Mouse (Mus musculus) ES-Bruce4 (cell line): ENCODE results near the gene Nkiras1. TPM values are rescaled to one million over a fixed set of nuclear protein-coding genes. Genes with fewer than 3 reads are reported as not detected.
"Not testable (repeated sequence)": the region's sequence is repeated elsewhere in the genome, so short reads cannot be mapped to it uniquely, and the experiment has no call there.

Experiments
- H3K27ac ChIP-seq: 2 replicates; pipeline ENCODE4 v1.5.1; 2012; ENCODE audit warnings: low read length, inconsistent platforms; ENCODE audit not compliant: insufficient read depth
- H3K27me3 ChIP-seq: 2 replicates; pipeline ENCODE4 v1.6.1; 2012; ENCODE audit warnings: mild to moderate bottlenecking, low read length, inconsistent platforms; ENCODE audit not compliant: control insufficient read depth, poor library complexity, insufficient read depth, severe bottlenecking
- H3K36me3 ChIP-seq: 2 replicates; pipeline ENCODE4 v1.6.1; 2012; ENCODE audit warnings: inconsistent platforms, mild to moderate bottlenecking, low read length, moderate library complexity; ENCODE audit not compliant: control insufficient read depth, poor library complexity, insufficient read depth, severe bottlenecking
- H3K4me1 ChIP-seq: one replicate; pipeline ENCODE4 v1.8.1; 2011; ENCODE audit warnings: low read length; ENCODE audit not compliant: control insufficient read depth, insufficient read depth
- H3K4me3 ChIP-seq: 2 replicates; pipeline ENCODE4 v1.5.1; 2011; ENCODE audit warnings: low read depth, mild to moderate bottlenecking, low read length
- H3K9ac ChIP-seq: 2 replicates; pipeline ENCODE4 v1.6.1; 2012; ENCODE audit warnings: low read depth, mild to moderate bottlenecking, inconsistent platforms; ENCODE audit not compliant: poor library complexity, severe bottlenecking
- H3K9me3 ChIP-seq: replicated peaks from 2 replicates; pipeline ENCODE4 v1.6.1; 2012; ENCODE audit warnings: mild to moderate bottlenecking, low read length, inconsistent platforms; ENCODE audit not compliant: control insufficient read depth, poor library complexity, insufficient read depth, severe bottlenecking
- CTCF ChIP-seq: IDR thresholded peaks from one replicate; pipeline ENCODE4 v1.8.1; 2011; ENCODE audit warnings: low read depth, low read length
- EP300 ChIP-seq: IDR thresholded peaks from 2 replicates; pipeline ENCODE4 v1.6.1; 2011; ENCODE audit warnings: low read depth, low read length; ENCODE audit not compliant: insufficient read depth
- POLR2A ChIP-seq: IDR thresholded peaks from one replicate; pipeline ENCODE4 v1.8.1; 2011; ENCODE audit warnings: low read length; ENCODE audit not compliant: insufficient read depth
- polyA plus RNA-seq: library from polyadenylated mRNA; stranded (reverse); fragments of >200 nt; gene quantifications from 2 replicates; pipeline ENCODE4 v1.2.4, GENCODE M21; 2011; ENCODE audit warnings: low read depth; ENCODE audit not compliant: missing spikeins, insufficient read depth, insufficient read length

The Nkiras1 gene
- polyA plus RNA-seq, result 15.5 and 16.6 TPM in 2 replicates

DNA sequence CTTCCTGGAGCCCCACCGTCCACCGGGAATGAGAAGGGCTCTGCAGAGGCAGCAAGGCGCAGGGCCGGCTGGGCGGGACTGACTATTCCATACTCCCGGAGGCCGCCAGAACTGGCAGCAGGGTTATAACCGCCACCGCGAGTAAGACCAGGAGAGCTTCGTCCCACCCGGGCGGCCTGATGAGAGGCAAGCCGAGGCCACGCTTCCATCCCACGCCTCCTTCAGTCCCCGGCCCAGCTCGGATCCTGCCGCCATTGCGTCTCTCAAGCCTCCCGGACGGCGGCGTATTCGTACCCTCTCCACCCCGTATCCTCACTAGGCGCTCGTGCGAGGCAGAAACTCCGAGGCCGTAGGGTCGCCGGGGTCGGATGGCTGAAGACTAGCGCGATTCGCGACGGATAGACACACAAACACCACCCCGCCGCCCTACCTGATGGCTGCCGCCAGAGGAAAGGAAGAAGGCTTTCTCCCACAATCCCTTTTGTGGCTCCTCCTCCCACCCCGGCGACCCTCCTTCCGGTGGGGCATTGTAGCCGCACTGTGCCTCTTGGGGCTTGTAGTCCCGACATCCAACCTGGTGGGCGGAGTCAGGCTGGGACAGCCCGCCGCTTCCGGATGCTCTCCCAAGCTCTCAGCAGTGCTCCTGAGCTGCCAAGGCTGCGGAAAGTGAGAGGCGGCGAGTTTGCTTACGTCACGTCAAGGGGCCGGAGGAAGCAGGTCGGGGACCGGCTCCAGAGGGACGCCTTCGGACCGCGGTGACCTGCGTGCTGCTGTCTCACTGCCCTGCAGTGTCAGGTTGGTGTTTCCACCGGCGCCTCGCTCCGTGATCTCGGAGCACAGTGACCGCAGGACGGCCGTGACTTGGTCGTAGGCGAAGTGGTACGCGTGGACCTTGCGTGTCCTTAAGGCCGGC lies at the start of gene Nkiras1, which contains the start of gene Rpl15:
Gene Nkiras1 (plus strand): TSS at position 608 of the 913 bp plus-strand sequence.
Gene Rpl15 (minus strand): TSS at position 863 of the 913 bp plus-strand sequence.
- TF ChIP-seq EP300 (no peak), POLR2A (peak; percentile 63)

GRCm38 (mm10) chr14:18221977-18222376 lies 49.0 kb upstream of the Nkiras1 start:
- no peaks in the 10 kb centered on the region for H3K27me3 ChIP-seq
- H3K4me3 ChIP-seq, result no peak overlapping the region
- H3K36me3 ChIP-seq, result no peaks in the 10 kb centered on the region; the same call in 1 of the 2 replicates
- H3K4me1 ChIP-seq, result no peaks in the 10 kb centered on the region
- TF ChIP-seq EP300, result no peak
- no peak for TF ChIP-seq POLR2A
- no peak for TF ChIP-seq CTCF
- H3K27ac ChIP-seq, result no peak overlapping the region
- peaks cover 16% of the 10 kb centered on the region for H3K9me3 ChIP-seq
- no peak overlapping the region for H3K9ac ChIP-seq

More for the DNA sequence above, at the start of gene Nkiras1, which contains the start of gene Rpl15:
- Histone ChIP-seq H3K4me1 (peaks cover 1% of the 10 kb centered on the region), H3K27ac (peak within 1 kb of the TSS; percentile 34), H3K9me3 (no peaks in the 10 kb centered on the region), H3K36me3 (peaks cover 38% of the 10 kb centered on the region), H3K27me3 (no peaks in the 10 kb centered on the region), H3K9ac (peak within 1 kb of the TSS; percentile 86), H3K4me3 (peak within 1 kb of the TSS; percentile 96)

- not testable (repeated sequence) for H3K4me3 ChIP-seq, H3K27ac ChIP-seq, H3K9ac ChIP-seq, H3K4me1 ChIP-seq, H3K27me3 ChIP-seq, H3K36me3 ChIP-seq
- peaks cover 18% of the 10 kb centered on the region for H3K9me3 ChIP-seq
Measured at GRCm38 (mm10) chr14:18225431-18225830, 45.5 kb upstream of the Nkiras1 start.

GRCm38 (mm10) chr14:18226181-18226580 lies 44.8 kb upstream of the Nkiras1 start:
- not testable (repeated sequence) for H3K9ac ChIP-seq, H3K4me1 ChIP-seq

GRCm38 (mm10) chr14:18229751-18230150 lies 41.2 kb upstream of the Nkiras1 start:
- H3K9ac ChIP-seq, H3K36me3 ChIP-seq, H3K27ac ChIP-seq, H3K4me1 ChIP-seq, H3K4me3 ChIP-seq, H3K27me3 ChIP-seq: not testable (repeated sequence)
- H3K9me3 ChIP-seq, result peaks cover 15% of the 10 kb centered on the region

More at GRCm38 (mm10) chr14:18226181-18226580, 44.8 kb upstream of the Nkiras1 start:
- not testable (repeated sequence) for H3K4me3 ChIP-seq, H3K27me3 ChIP-seq, H3K27ac ChIP-seq, H3K36me3 ChIP-seq
- peaks cover 18% of the 10 kb centered on the region for H3K9me3 ChIP-seq

DNA sequence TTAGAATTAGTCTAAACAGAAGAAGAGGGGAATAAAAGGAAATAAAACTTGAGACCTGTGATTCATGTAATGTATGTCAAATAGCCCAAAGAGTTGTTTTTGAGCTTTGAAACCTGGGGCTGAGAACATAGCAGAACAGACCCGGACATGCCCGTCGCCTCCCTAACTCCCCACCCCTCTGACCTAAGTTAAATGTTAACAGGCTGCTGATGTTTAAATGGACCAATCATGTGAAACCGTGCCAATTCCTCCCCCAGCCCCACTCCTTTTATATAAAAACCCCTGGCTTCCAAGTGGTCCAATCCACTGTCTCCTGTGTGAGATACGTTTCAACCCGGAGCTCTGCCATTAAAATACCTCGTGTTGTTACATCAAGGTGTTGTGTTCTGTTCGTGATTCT lies 39.1 kb upstream of the Nkiras1 start:
- not testable (repeated sequence) for H3K27me3 ChIP-seq, H3K4me3 ChIP-seq, H3K9me3 ChIP-seq, H3K4me1 ChIP-seq, H3K9ac ChIP-seq, H3K36me3 ChIP-seq, H3K27ac ChIP-seq
